Mouse (Mus musculus) embryo, embryonic 9.5 days (tissue): ENCODE results near the gene Mepce.
"Not testable (repeated sequence)": the region's sequence is repeated elsewhere in the genome, so short reads cannot be mapped to it uniquely, and the experiment has no call there.

Experiments used
- DNase-seq: peaks from one replicate; pipeline ENCODE4 v3.0.0-alpha.2; 2017; ENCODE audit errors: extremely low spot score

Gene Mepce

DNA sequence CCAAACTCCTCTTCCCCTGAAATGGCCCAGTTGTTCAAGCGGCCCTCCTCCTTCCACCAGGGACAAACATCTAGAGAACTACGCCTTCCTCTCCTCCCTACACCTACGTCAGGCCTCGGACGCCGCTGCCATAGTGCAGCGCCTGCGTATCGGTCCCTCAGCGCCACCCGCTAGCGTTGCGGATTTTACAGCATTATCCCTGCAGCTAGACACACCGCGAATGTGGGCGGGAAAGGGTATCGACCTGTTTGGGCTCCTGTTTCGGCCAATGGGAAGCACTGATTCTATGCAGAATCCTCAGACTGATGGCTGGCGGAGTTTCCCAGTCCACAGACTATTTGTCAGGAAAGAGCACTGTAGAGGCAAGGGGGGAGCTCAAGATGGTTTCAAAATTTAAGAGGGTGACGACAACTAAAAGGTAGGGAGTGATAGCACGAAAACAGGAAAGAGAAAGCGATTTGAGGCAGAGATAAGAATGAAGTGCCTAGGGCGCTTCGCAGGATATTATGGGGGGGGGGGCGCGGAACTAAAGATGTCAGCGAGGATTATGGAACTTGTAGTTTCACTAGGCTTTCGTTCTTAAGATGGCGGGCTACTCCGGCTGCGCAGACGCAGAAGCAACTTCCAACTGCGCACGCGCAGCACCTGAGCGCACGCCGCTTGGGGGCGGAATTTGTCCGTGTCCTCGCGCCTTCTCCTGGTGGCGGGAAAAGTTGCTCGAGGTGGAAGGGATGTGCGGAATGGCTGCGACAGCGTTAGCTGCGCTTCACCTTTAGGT is at the start of gene Mepce, which contains the start of gene Zcwpw1:
Mepce (minus strand) TSS at position 505 of the 778 bp plus-strand sequence.
Zcwpw1 (plus strand) TSS at position 648 of the 778 bp plus-strand sequence.
- DNase-seq: peak; percentile 94

DNA sequence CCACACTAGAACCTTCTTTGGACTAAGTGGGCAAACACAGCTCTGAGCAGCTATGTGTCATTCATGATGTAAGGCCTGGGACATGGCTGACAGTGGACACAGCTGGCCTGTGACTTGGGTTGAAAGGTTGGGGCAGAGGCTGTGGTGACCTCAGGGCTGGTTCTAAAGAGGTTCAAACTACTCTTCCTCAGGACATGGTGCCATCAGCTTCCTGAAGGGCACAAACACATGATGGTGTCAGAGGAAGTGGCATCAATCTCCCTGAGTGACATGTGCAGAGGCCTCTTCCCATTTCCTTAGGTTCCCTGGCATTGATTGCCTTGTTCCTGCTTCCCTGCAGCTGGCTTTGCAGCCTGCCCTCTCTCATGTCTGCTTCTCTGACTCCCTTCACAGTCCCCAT is 49.7 kb upstream of the Mepce start:
- DNase-seq: not testable (repeated sequence)

DNA sequence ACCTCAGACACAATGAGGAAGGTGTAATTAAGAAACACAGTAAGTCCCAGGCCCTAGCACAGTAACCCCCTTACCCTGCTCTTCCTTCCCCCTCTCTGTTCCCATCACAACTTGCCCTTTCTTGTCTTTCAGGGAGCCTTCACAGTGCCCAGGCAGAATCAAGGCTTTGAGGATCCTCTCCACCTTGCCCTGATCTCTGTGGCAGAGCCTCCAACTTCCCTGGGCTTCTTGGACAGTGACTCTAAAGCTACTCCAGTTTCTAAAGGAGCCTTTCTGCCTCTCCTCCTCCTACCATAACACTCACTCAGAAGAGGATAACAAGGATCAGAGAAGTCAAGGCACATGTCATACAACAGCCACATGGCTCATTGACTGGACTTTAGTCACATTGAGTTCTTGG is 49.2 kb upstream of the Mepce start:
- DNase-seq: no peak

DNA sequence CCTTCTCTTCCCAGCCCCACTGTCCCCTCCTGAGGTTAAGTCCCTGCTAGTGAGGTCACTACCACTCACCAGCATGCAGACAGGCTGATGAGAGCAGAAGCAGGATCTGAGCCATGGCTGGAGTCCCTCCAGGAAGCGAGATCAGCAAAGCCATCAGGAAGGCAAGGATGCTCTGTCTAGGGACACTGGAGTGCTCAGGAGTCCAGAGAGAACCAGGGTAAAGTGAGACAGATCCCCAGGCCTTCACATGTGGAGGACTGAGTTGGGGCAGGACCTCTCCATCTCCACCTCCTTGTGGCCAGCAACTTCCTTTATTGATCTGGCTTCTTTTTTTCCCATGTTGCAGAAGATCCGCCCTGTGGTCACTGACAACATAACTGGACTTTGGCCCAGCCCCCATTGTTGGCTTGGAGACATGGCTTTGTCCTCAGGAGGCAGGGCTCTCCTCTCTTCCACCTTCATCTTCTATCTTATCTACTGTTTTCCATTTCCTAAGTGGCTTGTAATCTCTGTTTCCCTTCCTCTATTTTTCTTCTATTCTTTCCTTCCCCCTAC is 48.6 kb upstream of the Mepce start, which contains the start of gene Pilra:
Pilra (minus strand) TSS at position 316 of the 555 bp plus-strand sequence.
- not testable (repeated sequence) for DNase-seq

GRCm38 (mm10) chr5:137833500-137833899 is 46.0 kb upstream of the Mepce start:
- DNase-seq: no peak

DNA sequence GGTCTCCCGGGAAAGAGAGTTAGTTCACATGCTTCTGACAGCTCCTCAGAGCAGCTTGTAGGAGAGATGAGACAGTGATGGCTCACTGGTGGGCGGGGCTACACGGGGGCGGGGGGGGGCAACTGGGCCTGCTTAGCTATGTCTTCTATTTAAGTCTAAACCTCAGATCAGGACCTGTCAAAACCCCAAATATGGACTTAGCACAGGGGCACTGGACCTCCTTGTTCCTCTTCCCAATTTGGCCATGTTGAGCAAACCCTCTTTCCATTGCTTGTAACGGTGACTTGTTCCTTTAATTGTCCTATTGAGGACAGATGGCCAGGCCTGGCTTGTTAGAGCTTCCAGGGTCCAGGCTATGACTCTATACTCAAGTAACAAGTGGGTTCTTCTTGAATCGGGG is 44.1 kb upstream of the Mepce start:
- no peak for DNase-seq

DNA sequence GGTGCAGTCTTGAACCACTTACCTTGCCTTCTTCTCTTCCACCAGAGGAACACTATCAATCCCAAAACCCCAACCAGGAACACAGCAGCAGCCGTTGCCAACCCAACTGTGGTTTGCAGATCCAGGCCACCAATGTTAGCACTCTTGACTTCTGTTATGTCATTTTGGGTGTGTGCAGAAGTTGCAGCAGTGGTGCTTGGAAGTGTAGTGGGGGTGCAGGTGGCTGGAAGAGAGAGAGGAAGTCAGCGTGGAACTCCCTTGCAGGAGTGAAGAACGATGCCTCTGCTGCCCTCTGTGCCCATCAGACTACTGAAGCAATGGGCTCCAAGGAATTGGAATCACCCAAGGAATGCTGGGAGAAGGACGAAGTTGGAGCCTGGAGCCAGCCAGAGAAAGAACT is 43.7 kb upstream of the Mepce start:
- DNase-seq: no peak

DNA sequence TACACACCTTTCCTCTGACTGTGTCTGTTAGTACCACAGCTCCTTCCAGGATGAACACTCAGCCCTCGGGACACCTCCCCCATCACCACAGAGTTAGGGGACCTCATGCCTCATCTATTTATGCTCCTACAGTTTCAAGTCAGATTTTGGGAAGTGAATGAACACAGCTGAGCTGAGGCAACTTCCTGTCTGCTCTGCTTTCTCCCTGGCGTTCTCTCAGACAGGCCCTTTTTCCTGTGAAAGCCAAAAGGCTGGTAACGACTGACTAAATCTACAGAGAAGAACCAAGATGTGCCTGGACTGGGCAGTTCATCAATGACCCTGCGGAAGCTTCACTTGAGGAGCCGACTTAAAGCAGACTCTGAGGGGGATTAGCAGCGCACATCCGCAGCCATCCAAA is 42.8 kb upstream of the Mepce start:
- DNase-seq: no peak

DNA sequence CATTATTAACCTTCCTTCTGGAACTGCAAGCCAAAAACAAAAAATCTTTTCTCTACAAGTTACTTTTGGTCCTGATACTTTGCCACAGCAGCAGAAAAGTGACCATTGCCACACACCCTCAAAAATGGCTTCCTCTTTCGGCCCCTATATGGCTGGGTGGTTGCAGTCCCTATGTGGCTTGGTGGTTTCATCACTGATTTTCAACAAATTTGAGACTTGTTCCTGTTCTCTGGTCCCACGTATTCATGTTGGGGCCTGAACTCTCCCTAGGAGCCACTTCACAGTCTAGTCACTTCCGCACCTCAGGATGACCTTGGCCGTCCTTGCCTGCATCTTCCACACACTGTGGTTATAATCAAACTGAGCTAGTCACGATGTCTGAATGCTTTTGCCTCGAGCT is 41.2 kb upstream of the Mepce start:
- no peak for DNase-seq

DNA sequence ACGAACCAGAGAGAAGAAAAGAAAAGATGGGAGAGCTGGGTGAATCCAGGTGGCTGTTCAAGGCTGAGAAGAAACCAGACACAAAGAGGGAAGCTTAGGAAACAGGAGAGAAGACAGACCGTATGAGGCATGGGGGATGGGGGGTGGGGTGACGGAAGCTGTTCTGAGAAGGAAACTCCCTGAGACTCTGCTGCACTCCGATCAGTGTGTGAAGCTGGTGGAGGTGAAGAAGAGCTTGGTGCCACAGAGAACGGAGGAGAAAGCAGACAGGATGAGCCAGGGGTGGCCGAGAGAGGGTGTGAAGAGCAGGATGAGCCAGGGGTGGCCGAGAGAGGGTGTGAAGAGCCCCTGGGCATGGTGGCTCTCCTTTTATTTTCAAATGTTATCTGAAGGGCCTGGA is 39.0 kb upstream of the Mepce start:
- DNase-seq: no peak

GRCm38 (mm10) chr5:137825971-137826370 is 38.5 kb upstream of the Mepce start:
- no peak for DNase-seq

DNA sequence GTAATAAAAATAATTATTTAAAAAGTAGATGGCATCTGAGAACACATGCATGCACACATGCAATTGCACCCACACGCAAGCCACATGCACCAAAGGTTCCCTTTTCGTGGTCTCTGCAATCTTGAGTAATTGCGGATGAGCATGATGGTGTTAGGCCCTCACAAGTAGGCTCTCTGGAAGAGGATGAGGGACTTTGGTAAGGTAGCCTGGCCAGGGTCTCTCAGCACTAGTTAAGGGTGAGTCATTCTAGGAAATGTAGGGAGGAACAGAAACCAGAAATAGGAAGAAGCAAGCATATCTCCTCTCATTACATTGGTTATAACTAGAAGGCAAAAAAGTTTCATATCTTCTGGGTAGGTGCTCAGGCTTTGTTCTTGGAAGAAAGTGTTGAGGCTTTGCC is 37.6 kb upstream of the Mepce start:
- DNase-seq: no peak

DNA sequence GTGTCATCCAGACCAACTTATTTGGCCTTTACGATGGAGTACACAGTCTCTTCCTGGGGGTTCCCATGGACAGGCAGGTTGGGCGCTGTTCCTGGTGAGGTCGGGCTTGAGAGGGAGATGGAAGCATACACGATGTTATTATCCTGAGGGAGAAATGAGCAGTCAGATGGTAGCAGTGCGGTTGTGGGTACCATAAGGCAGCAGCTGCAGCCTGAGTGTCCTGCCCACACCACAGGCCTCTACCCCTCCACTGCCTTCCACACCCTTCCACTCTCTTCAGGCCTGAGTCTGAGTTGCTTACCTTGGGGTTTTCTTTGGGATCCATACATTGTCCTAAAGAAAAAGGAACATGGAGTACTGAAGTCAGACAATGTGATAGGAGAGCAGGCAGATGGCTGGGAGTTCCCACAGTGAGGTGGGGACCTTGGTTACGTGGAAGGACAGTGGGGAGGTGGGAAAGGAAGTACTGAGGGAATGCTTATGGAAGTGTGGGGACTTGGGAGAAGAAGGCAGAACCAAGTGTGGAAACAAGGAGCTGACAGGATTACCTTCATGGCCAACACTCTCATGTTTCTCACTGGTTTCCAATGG is 36.1 kb upstream of the Mepce start:
- no peak for DNase-seq

- no peak for DNase-seq
Measured at GRCm38 (mm10) chr5:137822602-137823001, 35.1 kb upstream of the Mepce start.

GRCm38 (mm10) chr5:137822126-137822525 is 34.7 kb upstream of the Mepce start:
- no peak for DNase-seq

DNA sequence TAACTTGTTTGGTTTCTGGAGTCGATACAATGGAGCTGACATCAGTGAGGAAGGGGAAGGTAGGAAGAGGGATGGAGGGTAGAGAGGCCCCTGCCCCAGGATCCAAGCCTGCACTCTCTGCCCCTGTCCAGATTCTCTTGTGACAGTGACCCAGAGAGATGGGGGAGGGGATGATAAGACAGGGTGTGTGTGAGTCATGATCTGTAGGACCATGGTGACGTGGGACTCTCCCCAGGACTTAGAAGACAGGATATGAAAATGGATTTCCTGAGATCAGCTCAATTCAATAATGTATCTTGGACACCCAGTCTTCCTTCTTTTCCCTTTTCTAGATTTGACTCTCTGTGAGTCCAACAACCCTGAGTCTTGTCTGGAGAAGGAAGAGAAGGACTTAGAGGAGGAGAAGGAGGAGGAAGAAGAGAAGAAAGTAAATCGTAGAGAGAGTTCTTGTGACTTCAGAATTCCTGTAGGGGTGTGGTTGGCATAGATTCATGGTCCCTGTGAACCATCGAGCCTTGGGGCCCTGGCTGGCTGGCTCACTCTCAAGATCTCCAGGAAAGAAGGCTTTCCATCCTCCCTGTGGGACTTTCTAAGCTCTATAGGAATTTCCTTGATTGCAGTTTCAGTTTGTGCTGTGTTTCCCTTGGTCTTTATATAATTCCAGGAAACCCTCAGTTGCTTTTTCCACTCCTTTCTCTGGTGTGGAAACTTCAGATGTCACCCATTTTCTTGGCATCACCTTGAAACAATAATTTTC is 30.2 kb upstream of the Mepce start:
- DNase-seq: no peak

- no peak for DNase-seq
Measured at GRCm38 (mm10) chr5:137808316-137808715, 20.9 kb upstream of the Mepce start.

- no peak for DNase-seq
Measured at GRCm38 (mm10) chr5:137806158-137806557, 18.7 kb upstream of the Mepce start.

DNA sequence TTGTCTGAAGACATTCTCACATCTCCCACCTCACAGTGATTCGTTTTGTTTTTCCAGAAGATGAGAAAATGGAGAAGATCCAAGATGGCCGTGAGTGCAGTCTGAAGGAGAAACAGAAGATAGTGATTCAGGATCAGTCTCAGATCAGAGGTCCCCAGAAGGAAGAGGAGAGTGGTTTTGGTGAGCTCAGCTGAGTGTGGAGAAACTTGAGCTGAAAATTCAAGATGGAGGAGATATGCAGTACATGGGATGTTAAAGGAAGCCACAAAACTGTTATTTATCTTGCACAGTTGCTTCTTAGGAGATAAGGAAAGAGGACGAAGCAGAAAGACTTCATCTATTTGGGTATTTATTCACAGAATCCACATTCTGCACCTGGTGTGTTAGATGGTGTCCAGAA is 13.5 kb upstream of the Mepce start:
- DNase-seq: no peak

GRCm38 (mm10) chr5:137796606-137797005 is 9.2 kb upstream of the Mepce start:
- DNase-seq: no peak

GRCm38 (mm10) chr5:137791553-137791952 is 4.1 kb upstream of the Mepce start:
- DNase-seq: no peak

- no peak for DNase-seq
Measured at GRCm38 (mm10) chr5:137788946-137789531, 1.6 kb upstream of the Mepce start.
